Mouse (Mus musculus) hindbrain, embryonic 14.5 days (tissue): ENCODE measurements around the gene Syne2. TPM values are rescaled to one million over a fixed set of nuclear protein-coding genes. Genes with fewer than 3 reads are reported as not detected.

Source experiments
- ATAC-seq: fragments of 200-750 bp; cut with Nextera tagmentation; 2 replicates; pipeline ENCODE4 v1.8.0; 2017; ENCODE audit warnings: moderate number of reproducible peaks, mild to moderate bottlenecking, moderate TSS enrichment, moderate library complexity; ENCODE audit not compliant: low FRiP score
- DNase-seq: peaks from one replicate; pipeline ENCODE4 v3.0.0-alpha.2; 2015; ENCODE audit warnings: low spot score
- H3K27ac ChIP-seq: fragments of 300-500 bp; sonication (generic); 2 replicates; pipeline ENCODE4 v1.5.1; 2014; ENCODE audit warnings: mild to moderate bottlenecking, moderate library complexity
- H3K27me3 ChIP-seq: fragments of 300-500 bp; sonication (generic); 2 replicates; pipeline ENCODE4 v1.6.1; 2014; ENCODE audit warnings: mild to moderate bottlenecking, low read length, mixed read lengths; ENCODE audit not compliant: control insufficient read depth, insufficient read depth
- H3K36me3 ChIP-seq: fragments of 300-500 bp; sonication (generic); replicated peaks from 2 replicates; pipeline ENCODE4 v1.6.1; 2014; ENCODE audit not compliant: control insufficient read depth, insufficient read depth
- H3K4me1 ChIP-seq: fragments of 300-500 bp; sonication (generic); replicated peaks from 2 replicates; pipeline ENCODE4 v1.6.1; 2014; ENCODE audit warnings: antibody characterized with exemption, low read length, mixed read lengths; ENCODE audit not compliant: control insufficient read depth, insufficient read depth
- H3K4me2 ChIP-seq: fragments of 300-500 bp; sonication (generic); replicated peaks from 2 replicates; pipeline ENCODE4 v1.6.1; 2014; ENCODE audit warnings: mild to moderate bottlenecking, moderate library complexity
- H3K4me3 ChIP-seq: fragments of 300-500 bp; sonication (generic); replicated peaks from 2 replicates; pipeline ENCODE4 v1.5.1; 2014; ENCODE audit warnings: mild to moderate bottlenecking, low read length
- H3K9ac ChIP-seq: fragments of 300-500 bp; sonication (generic); 2 replicates; pipeline ENCODE4 v1.6.1; 2014
- H3K9me3 ChIP-seq: fragments of 300-500 bp; sonication (generic); 2 replicates; pipeline ENCODE4 v1.6.1; 2016; ENCODE audit warnings: low read length; ENCODE audit not compliant: control insufficient read depth
- WGBS: fragments of 180-500 bp; shearing (Covaris S2); extraction: QIAGEN DNeasy Blood & Tissue Kit; methylation state at CpG from one replicate; pipeline ENCODE4 v1.1.7; 2014; 5-methylcytosine and 5-hydroxymethylcytosine counted together
- polyA plus RNA-seq: library from polyadenylated mRNA; unstranded; fragments of >200 nt; fragmentation: Nextera tagmentation; extraction: Ambion mirVana; gene quantifications from 2 replicates; pipeline ENCODE4 v1.2.1, GENCODE M21; 2014

Syne2 gene
- polyA plus RNA-seq, 1 experiment from 2014 or later, result 52.6 TPM

DNA sequence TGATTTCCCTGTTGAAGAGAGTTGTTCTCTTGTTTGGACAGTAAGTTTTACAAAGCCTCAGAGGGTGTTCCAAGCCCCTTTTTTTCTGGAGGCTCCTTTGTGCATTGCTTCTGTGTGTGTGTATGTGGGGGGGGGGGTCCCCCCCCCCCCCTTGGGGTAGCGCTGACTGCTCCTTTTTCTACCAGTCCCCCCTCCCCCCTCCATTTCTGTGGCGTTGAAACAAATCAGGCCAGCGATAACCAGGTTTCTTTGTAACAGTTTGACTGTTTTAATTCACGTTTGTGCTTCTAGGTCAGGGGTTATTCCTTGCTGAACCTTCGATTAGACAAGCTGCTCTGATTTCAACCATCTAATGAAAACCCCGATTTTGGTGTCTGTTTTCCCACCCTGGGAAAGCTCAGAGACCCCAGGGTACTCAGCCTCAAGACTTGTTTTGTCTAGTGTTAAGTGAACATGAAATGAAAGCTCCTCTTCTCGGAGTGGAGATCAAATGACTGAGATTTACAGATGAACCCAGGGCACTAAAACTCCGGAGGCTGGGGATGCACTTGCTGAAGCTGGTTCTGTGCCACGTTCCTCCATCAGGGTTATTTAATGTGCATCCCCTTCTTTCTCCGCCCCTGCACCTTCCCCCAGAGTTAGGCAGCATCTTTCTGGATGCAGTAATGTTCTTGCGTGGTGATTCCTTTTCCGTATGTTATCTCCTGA lies 56.5 kb downstream of the Syne2 start:
- Histone ChIP-seq H3K9ac (peak overlapping the region; percentile 46), H3K4me1 (peaks cover 18% of the 10 kb centered on the region), H3K4me3 (no peak overlapping the region), H3K9me3 (no peaks in the 10 kb centered on the region), H3K27me3 (no peaks in the 10 kb centered on the region), H3K27ac (peak overlapping the region; percentile 41; the same call in 1 of the 2 replicates), H3K4me2 (peak overlapping the region; percentile 33), H3K36me3 (no peaks in the 10 kb centered on the region)
- peak; percentile 27; the same call in 1 of the 2 replicates for ATAC-seq
- WGBS, result 23% methylated on average over 11 of the region's 12 CpGs
- DNase-seq, result no peak

DNA sequence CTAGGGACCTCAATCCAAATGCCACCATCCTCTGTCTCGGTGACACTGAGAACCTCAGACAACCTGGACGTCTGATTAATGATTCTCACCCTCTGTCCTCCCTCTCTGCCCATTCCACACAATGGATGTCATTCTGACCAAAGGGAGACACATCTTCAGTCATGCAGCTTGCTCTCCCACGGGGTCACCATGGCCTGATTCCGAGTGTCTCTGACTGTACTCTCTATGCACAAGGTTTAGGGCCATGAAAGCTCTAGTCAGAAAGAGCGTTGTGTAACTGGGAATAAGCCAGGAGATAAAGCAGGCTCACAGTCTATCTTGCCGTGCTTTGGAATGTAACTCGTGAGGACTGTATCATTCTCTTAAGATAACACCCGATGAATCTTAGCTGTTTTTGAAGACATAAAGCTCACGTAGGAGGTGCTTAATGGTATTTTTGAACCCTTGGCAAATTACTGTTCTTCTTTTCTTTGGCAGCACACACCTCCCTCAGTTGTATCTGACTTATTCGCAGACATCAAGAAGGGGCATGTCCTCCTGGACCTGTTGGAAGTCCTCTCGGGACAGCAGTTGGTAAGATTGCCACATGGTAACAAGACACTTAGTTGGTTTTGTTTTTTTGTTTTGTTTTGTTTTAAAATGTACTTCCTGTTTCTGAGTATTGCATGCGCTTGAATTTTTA lies 61.8 kb downstream of the Syne2 start:
- WGBS, result 82% methylated on average over 12 of the region's 12 CpGs
- no peak overlapping the region for H3K27ac ChIP-seq
- peaks cover 11% of the 10 kb centered on the region for H3K36me3 ChIP-seq
- no peak overlapping the region for H3K4me2 ChIP-seq
- H3K9me3 ChIP-seq, result no peaks in the 10 kb centered on the region
- no peak for DNase-seq
- H3K9ac ChIP-seq, result no peak overlapping the region
- no peak overlapping the region for H3K4me3 ChIP-seq
- H3K4me1 ChIP-seq, result peaks cover 5% of the 10 kb centered on the region
- ATAC-seq, result no peak
- no peaks in the 10 kb centered on the region for H3K27me3 ChIP-seq

DNA sequence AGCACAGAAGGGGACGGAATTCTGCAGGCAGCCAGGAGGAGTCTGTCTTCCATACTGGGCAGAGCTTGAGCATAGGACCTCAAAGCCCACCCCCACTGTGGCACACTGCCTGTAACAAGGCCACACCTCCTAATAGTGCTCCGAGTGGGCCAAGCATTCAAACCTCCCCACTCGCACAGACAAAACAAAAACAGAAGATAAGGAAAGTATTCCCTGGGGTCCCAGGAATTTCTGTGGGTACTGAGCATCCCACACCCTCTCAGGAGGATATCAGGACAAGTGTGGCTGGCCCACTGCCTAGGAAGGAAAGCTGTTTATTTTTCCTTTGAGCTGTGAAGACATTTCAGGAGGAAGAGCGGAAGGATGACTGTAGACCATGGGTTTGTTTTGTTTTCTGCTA lies 63.6 kb downstream of the Syne2 start:
- no peak overlapping the region for H3K9ac ChIP-seq
- ATAC-seq (no peak), DNase-seq (no peak)
- H3K4me1 ChIP-seq, result no peaks in the 10 kb centered on the region
- no peaks in the 10 kb centered on the region for H3K27me3 ChIP-seq
- no peak overlapping the region for H3K4me3 ChIP-seq
- no peak overlapping the region for H3K4me2 ChIP-seq
- H3K9me3 ChIP-seq, result no peaks in the 10 kb centered on the region
- no peak overlapping the region for H3K27ac ChIP-seq
- peaks cover 11% of the 10 kb centered on the region for H3K36me3 ChIP-seq
- 68% methylated on average over 4 of the region's 4 CpGs for WGBS

GRCm38 (mm10) chr12:75886161-75886560 lies 68.2 kb downstream of the Syne2 start:
- no peaks in the 10 kb centered on the region for H3K4me1 ChIP-seq
- no peaks in the 10 kb centered on the region for H3K9me3 ChIP-seq
- no peak overlapping the region for H3K9ac ChIP-seq
- no peak overlapping the region for H3K27ac ChIP-seq
- ATAC-seq, result no peak
- peaks cover 15% of the 10 kb centered on the region for H3K36me3 ChIP-seq
- H3K27me3 ChIP-seq, result no peaks in the 10 kb centered on the region
- no peak for DNase-seq
- H3K4me3 ChIP-seq, result no peak overlapping the region
- no peak overlapping the region for H3K4me2 ChIP-seq
- 83% methylated on average over 7 of the region's 7 CpGs for WGBS

- Histone ChIP-seq H3K4me2 (no peak overlapping the region), H3K27ac (no peak overlapping the region), H3K4me3 (no peak overlapping the region), H3K4me1 (no peaks in the 10 kb centered on the region), H3K36me3 (peaks cover 17% of the 10 kb centered on the region), H3K9me3 (no peaks in the 10 kb centered on the region), H3K9ac (no peak overlapping the region), H3K27me3 (no peaks in the 10 kb centered on the region)
- no peak for ATAC-seq
- 96% methylated on average over 2 of the region's 2 CpGs for WGBS
- DNase-seq, result no peak
These were observed 69.0 kb downstream of the Syne2 start for GRCm38 (mm10) chr12:75886946-75887345.

DNA sequence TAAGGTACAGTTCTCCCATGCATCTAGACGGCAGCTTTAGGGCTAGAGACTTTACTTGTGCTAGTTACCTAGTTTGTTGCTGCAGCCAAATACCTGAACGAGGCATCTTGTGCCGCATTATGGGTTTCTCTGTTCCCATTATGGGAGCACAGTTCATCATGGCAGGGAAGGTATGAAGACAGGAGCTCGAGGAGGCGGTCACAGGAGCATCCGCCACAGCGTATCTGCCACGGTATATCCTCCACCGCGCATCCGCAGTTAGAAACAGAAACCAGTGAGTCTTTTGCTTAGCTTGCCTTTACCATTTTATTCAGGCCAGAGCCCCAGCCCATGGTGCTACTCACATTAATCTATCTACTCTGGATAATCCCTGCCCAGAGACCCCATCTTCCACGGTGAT lies 70.8 kb downstream of the Syne2 start:
- ATAC-seq (no peak), DNase-seq (no peak)
- no peak overlapping the region for H3K9ac ChIP-seq
- H3K9me3 ChIP-seq, result no peaks in the 10 kb centered on the region
- H3K4me3 ChIP-seq, result no peak overlapping the region
- H3K4me1 ChIP-seq, result no peaks in the 10 kb centered on the region
- peaks cover 17% of the 10 kb centered on the region for H3K36me3 ChIP-seq
- H3K4me2 ChIP-seq, result no peak overlapping the region
- WGBS, result 94% methylated on average over 12 of the region's 12 CpGs
- H3K27me3 ChIP-seq, result no peaks in the 10 kb centered on the region
- H3K27ac ChIP-seq, result no peak overlapping the region

DNA sequence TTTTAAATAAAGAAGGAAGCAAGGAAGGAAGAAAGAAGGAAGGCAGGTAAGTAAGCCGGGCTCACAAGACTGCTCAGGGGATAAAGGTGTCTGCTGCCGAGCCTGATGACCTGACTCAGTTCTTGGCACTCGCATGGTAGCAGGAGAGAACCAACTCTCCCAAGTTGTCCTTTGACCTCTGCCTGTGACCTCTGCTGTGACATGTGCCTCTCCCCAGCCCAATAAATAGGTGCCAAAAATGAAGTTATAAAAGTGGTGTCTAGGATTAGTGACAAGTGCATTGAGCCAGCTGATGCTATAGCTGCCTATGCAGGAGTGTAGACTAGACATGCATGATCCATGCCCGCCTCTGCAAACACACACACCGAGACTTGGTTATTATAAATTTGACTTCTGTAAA lies 73.3 kb downstream of the Syne2 start:
- no peak for DNase-seq
- Histone ChIP-seq H3K4me1 (no peaks in the 10 kb centered on the region; the same call in 1 of the 2 replicates), H3K27me3 (no peaks in the 10 kb centered on the region), H3K4me3 (no peak overlapping the region), H3K36me3 (peaks cover 22% of the 10 kb centered on the region), H3K4me2 (no peak overlapping the region), H3K27ac (no peak overlapping the region), H3K9ac (no peak overlapping the region), H3K9me3 (no peaks in the 10 kb centered on the region)
- WGBS, result 97% methylated on average over 5 of the region's 5 CpGs
- no peak for ATAC-seq

DNA sequence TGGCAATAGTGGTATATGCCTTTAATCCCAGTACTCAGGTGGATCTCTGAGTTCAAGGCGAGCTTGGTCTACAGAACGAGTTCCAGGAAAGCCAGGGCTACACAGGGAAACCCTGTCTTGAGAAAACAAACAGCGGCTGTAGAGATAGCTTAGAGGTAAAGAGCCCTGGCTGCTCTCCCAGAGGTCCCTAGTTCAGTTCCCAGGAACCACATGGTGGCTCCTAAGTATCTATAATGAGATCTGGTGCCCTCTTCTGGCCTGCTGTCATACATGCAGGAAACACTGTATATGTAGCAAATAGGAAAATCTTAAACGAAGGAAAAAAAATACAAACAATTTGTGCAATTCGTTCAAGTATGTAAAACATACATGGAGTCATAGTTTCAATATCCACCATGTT lies 75.5 kb downstream of the Syne2 start:
- Histone ChIP-seq H3K4me3 (no peak overlapping the region), H3K4me1 (no peaks in the 10 kb centered on the region; the same call in 1 of the 2 replicates), H3K27ac (no peak overlapping the region), H3K36me3 (peaks cover 27% of the 10 kb centered on the region), H3K4me2 (no peak overlapping the region), H3K9me3 (no peaks in the 10 kb centered on the region), H3K9ac (no peak overlapping the region), H3K27me3 (no peaks in the 10 kb centered on the region)
- 86% methylated on average over 5 of the region's 5 CpGs for WGBS
- DNase-seq (no peak), ATAC-seq (no peak)

GRCm38 (mm10) chr12:75894316-75894997 lies 76.5 kb downstream of the Syne2 start:
- Histone ChIP-seq H3K27me3 (no peaks in the 10 kb centered on the region), H3K9ac (no peak overlapping the region), H3K4me2 (no peak overlapping the region), H3K4me1 (no peaks in the 10 kb centered on the region; the same call in 1 of the 2 replicates), H3K36me3 (peaks cover 27% of the 10 kb centered on the region), H3K9me3 (no peaks in the 10 kb centered on the region), H3K4me3 (no peak overlapping the region), H3K27ac (no peak overlapping the region)
- DNase-seq (no peak), ATAC-seq (no peak)
- 76% methylated on average over 9 of the region's 9 CpGs for WGBS
